Mouse (Mus musculus) stomach, postnatal 0 days (tissue): ENCODE results near the gene Clnk. TPM values are rescaled to one million over a fixed set of nuclear protein-coding genes. Genes with fewer than 3 reads are reported as not detected.

ENCODE experiments used
- ATAC-seq: fragments of 200-750 bp; cut with Nextera tagmentation; 2 replicates; pipeline ENCODE4 v1.8.0; 2017; ENCODE audit not compliant: low FRiP score, low TSS enrichment
- DNase-seq: peaks from one replicate; pipeline ENCODE4 v3.0.0-alpha.2; 2016; ENCODE audit warnings: low spot score
- H3K27ac ChIP-seq: fragments of 300-500 bp; sonication (generic); replicated peaks from 2 replicates; pipeline ENCODE4 v1.5.1; 2014; ENCODE audit warnings: mild to moderate bottlenecking, control low read depth
- H3K27me3 ChIP-seq: fragments of 300-500 bp; sonication (generic); 2 replicates; pipeline ENCODE4 v1.6.1; 2014; ENCODE audit warnings: low read length; ENCODE audit not compliant: control insufficient read depth, insufficient read depth
- H3K36me3 ChIP-seq: fragments of 300-500 bp; sonication (generic); 2 replicates; pipeline ENCODE4 v1.6.1; 2014; ENCODE audit warnings: low read length, mixed read lengths; ENCODE audit not compliant: control insufficient read depth, insufficient read depth
- H3K4me1 ChIP-seq: fragments of 300-500 bp; sonication (generic); replicated peaks from 2 replicates; pipeline ENCODE4 v1.6.1; 2014; ENCODE audit warnings: antibody characterized with exemption; ENCODE audit not compliant: control insufficient read depth, insufficient read depth
- H3K4me2 ChIP-seq: fragments of 300-500 bp; sonication (generic); replicated peaks from 2 replicates; pipeline ENCODE4 v1.6.1; 2014; ENCODE audit warnings: low read depth, mild to moderate bottlenecking, control low read depth, moderate library complexity
- H3K4me3 ChIP-seq: fragments of 300-500 bp; sonication (generic); 2 replicates; pipeline ENCODE4 v1.5.1; 2014; ENCODE audit warnings: low read depth, low read length, control low read depth
- H3K9ac ChIP-seq: fragments of 300-500 bp; sonication (generic); 2 replicates; pipeline ENCODE4 v1.6.1; 2014; ENCODE audit warnings: mild to moderate bottlenecking, low read length, control low read depth, mixed read lengths
- H3K9me3 ChIP-seq: fragments of 300-500 bp; sonication (generic); 2 replicates; pipeline ENCODE4 v1.6.1; 2016; ENCODE audit warnings: low read length; ENCODE audit not compliant: control insufficient read depth
- CTCF ChIP-seq: IDR thresholded peaks from 2 replicates; pipeline ENCODE4 v1.5.1; 2016; ENCODE audit warnings: antibody characterized with exemption, low read depth, mild to moderate bottlenecking, moderate library complexity
- EP300 ChIP-seq: optimal IDR thresholded peaks from 2 replicates; pipeline ENCODE3; 2016; ENCODE audit warnings: antibody characterized with exemption
- WGBS: fragments of 180-500 bp; shearing (Covaris S2); extraction: QIAGEN DNeasy Blood & Tissue Kit; methylation state at CpG from one replicate; pipeline ENCODE4 v1.1.7; 2014; 5-methylcytosine and 5-hydroxymethylcytosine counted together
- polyA plus RNA-seq: library from polyadenylated mRNA; unstranded; fragments of >200 nt; fragmentation: Nextera tagmentation; extraction: Ambion mirVana; gene quantifications from 2 replicates; pipeline ENCODE4 v1.2.1, GENCODE M21; 2015

The Clnk gene
- polyA plus RNA-seq, 1 experiment from 2014 or later, result 0.07 TPM

GRCm38 (mm10) chr5:38839981-38840380 lies 36.6 kb downstream of the Clnk start:
- no peak for ATAC-seq
- 93% methylated on average over 1 of the region's 1 CpGs for WGBS
- Histone ChIP-seq H3K4me3 (no peak overlapping the region), H3K27ac (no peak overlapping the region), H3K36me3 (no peaks in the 10 kb centered on the region), H3K27me3 (no peaks in the 10 kb centered on the region), H3K9ac (no peak overlapping the region), H3K4me2 (no peak overlapping the region), H3K9me3 (no peaks in the 10 kb centered on the region), H3K4me1 (no peaks in the 10 kb centered on the region)
- DNase-seq, result no peak
- TF ChIP-seq EP300, result no peak
- TF ChIP-seq CTCF, result no peak

- Histone ChIP-seq H3K4me2 (no peak overlapping the region), H3K36me3 (no peaks in the 10 kb centered on the region), H3K9me3 (no peaks in the 10 kb centered on the region), H3K4me1 (no peaks in the 10 kb centered on the region), H3K27ac (no peak overlapping the region), H3K9ac (no peak overlapping the region), H3K27me3 (no peaks in the 10 kb centered on the region), H3K4me3 (no peak overlapping the region)
- ATAC-seq (no peak), DNase-seq (no peak)
- WGBS, result 84% methylated on average over 6 of the region's 6 CpGs
- TF ChIP-seq CTCF (no peak), EP300 (no peak)
Observed at GRCm38 (mm10) chr5:38827310-38827709, 49.3 kb downstream of the Clnk start.

GRCm38 (mm10) chr5:38826586-38826985 lies 50.0 kb downstream of the Clnk start:
- no peaks in the 10 kb centered on the region for H3K9me3 ChIP-seq
- WGBS, result 85% methylated on average over 5 of the region's 5 CpGs
- ATAC-seq (no peak), DNase-seq (no peak)
- no peak overlapping the region for H3K27ac ChIP-seq
- no peak overlapping the region for H3K9ac ChIP-seq
- no peaks in the 10 kb centered on the region for H3K27me3 ChIP-seq
- H3K4me3 ChIP-seq, result no peak overlapping the region
- no peaks in the 10 kb centered on the region for H3K36me3 ChIP-seq
- TF ChIP-seq CTCF, result no peak
- TF ChIP-seq EP300, result no peak
- no peaks in the 10 kb centered on the region for H3K4me1 ChIP-seq
- no peak overlapping the region for H3K4me2 ChIP-seq

DNA sequence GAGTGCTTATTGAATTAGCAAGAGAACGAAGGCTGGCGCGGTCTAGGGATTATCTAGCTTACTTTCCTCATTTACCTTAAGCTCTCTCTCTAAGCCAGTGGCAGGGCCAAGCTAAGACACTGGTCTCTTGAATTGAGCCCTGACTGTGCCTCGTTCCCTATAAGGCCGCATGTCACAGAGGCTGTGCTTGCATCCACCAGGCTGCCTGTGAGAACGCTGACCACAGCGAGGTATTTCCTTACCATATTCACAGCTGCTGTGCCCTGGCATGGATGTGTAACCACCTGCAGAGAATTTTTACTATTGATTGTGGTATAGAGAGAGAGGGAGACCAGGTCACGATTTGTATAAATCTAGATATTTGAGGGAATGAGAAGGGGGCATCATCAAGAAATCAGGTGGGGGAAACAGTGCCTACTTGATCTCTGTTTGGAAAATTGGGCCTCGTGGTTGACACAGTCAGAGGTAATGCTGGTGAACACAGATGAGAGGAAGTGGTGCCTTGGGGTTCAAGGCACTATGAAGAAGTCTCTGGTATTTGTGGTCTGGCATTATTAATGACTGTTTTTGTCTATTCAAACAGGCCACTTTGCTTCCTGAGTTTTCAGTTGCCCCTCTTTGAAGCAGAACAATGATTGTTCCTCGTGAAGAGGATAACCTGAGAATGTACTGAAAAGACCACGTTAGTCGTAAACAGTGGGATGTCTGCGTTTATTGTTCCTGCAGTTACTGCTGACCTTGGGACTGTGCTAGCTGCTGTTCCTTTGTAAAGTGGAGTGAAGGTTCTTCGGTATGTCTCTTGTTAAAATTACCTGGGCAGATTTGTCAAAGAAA lies 52.3 kb downstream of the Clnk start:
- no peak overlapping the region for H3K27ac ChIP-seq
- H3K4me1 ChIP-seq, result no peaks in the 10 kb centered on the region
- ATAC-seq (no peak), DNase-seq (no peak)
- H3K4me3 ChIP-seq, result no peak overlapping the region
- no peaks in the 10 kb centered on the region for H3K27me3 ChIP-seq
- no peaks in the 10 kb centered on the region for H3K9me3 ChIP-seq
- no peaks in the 10 kb centered on the region for H3K36me3 ChIP-seq
- H3K9ac ChIP-seq, result no peak overlapping the region
- H3K4me2 ChIP-seq, result no peak overlapping the region
- WGBS, result 61% methylated on average over 14 of the region's 14 CpGs
- TF ChIP-seq EP300 (no peak), CTCF (no peak)

DNA sequence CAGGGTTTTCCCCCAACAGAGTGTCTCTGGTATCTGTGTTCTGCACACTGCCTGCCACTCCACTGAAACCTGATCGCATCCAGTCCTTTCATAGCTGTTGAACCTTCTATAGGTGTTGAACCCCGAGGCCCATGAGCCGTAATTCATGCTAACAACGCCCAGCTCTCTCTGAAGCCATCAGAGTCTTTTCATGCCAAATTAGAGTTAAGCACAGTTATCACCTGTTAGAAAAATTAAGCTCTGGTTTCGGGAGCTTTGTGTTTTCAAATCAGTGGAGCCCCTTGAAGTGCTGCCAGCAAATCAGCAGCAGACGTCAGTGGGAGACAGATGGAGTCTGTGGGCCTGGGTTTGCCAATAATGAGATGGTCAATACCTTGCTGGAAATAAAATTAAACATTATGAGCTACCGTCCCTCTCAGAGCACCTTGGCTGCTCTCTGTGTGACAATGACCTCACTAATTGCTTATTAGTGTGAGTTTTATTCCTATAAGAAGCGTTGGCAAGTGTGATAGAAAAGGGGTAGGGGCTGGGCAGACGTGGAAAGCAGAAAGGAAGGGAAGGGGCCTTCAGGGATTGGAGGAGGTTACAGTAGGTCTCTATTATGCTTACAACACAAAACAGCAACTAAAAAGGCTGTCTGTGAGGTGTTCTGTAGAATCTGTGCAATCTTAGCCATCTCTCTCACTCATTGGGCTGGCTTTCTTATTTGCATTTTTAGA lies 63.1 kb downstream of the Clnk start:
- Histone ChIP-seq H3K27ac (no peak overlapping the region), H3K4me1 (no peaks in the 10 kb centered on the region), H3K9me3 (no peaks in the 10 kb centered on the region), H3K36me3 (no peaks in the 10 kb centered on the region), H3K4me2 (no peak overlapping the region), H3K9ac (no peak overlapping the region), H3K4me3 (no peak overlapping the region), H3K27me3 (no peaks in the 10 kb centered on the region)
- no peak for DNase-seq
- WGBS, result 50% methylated on average over 9 of the region's 9 CpGs
- TF ChIP-seq EP300, result no peak
- no peak for TF ChIP-seq CTCF
- no peak for ATAC-seq

DNA sequence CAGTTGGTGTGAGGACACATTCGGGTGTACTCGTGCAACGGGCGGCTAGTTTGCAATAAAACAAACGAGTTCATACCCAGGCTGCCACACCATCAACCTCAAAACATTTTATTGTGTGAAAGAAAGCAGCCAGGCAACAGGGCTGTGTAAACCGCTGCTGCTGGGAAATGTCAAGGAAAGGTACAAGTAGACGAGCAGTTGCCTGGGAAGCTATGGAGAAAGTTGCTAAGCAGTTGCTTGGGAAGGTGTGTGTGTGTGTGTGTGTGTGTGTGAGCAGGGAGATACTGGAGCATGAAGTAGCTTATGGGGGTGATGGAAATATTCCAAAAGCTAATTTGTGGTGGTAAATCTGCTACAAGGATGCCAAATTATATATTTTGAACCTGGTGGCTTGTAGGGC lies 63.7 kb downstream of the Clnk start:
- H3K9ac ChIP-seq, result no peak overlapping the region
- TF ChIP-seq EP300, result no peak
- TF ChIP-seq CTCF, result no peak
- H3K27me3 ChIP-seq, result no peaks in the 10 kb centered on the region
- no peaks in the 10 kb centered on the region for H3K4me1 ChIP-seq
- no peak overlapping the region for H3K27ac ChIP-seq
- ATAC-seq (no peak), DNase-seq (no peak)
- no peaks in the 10 kb centered on the region for H3K9me3 ChIP-seq
- no peak overlapping the region for H3K4me3 ChIP-seq
- 59% methylated on average over 7 of the region's 7 CpGs for WGBS
- H3K36me3 ChIP-seq, result no peaks in the 10 kb centered on the region
- H3K4me2 ChIP-seq, result no peak overlapping the region
